Mouse (Mus musculus) G1E (cell line): Measurements from ENCODE around the gene Dna2.

ENCODE experiments used
- CTCF ChIP-seq: IDR thresholded peaks from 2 replicates; pipeline ENCODE4 v1.5.1; 2012; ENCODE audit warnings: low read depth, low read length, inconsistent platforms, mixed read lengths
- GATA1 ChIP-seq: IDR thresholded peaks from 2 replicates; pipeline ENCODE4 v1.6.1; 2012; ENCODE audit warnings: borderline replicate concordance, low read length, inconsistent platforms, mixed read lengths
- POLR2AphosphoS5 ChIP-seq: IDR thresholded peaks from 2 replicates; pipeline ENCODE4 v1.6.1; 2012; ENCODE audit warnings: low read depth, low read length, inconsistent platforms; ENCODE audit not compliant: insufficient replicate concordance
- TAL1 ChIP-seq: conservative IDR thresholded peaks from 2 replicates; pipeline ENCODE4 v1.6.1; 2012; ENCODE audit warnings: low read depth, low read length, inconsistent platforms, mixed read lengths

DNA sequence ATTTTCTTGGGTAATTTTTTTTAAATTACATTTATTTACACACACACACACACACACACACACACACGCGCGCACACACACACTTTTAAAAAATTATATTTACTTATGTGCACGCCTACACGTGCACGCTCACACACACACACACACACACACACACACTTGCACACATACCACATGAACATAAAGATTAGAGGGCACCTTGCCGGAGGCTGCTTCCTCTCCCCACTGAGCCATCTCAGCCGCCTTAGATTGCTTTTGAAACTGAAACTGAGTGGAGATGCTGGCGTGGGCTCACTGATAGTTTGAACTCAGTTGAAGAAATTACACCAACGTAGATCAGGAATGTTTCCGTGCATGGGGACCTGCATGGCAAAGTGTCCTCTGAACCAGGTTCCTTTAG lies 37.2 kb downstream of the Dna2 start:
- TF ChIP-seq CTCF = no peak
- no peak for TF ChIP-seq GATA1
- TF ChIP-seq POLR2AphosphoS5 = no peak
- no peak for TF ChIP-seq TAL1
